13 mouse cellular contexts compared by ENCODE assay signal in the genomic region with DNA sequence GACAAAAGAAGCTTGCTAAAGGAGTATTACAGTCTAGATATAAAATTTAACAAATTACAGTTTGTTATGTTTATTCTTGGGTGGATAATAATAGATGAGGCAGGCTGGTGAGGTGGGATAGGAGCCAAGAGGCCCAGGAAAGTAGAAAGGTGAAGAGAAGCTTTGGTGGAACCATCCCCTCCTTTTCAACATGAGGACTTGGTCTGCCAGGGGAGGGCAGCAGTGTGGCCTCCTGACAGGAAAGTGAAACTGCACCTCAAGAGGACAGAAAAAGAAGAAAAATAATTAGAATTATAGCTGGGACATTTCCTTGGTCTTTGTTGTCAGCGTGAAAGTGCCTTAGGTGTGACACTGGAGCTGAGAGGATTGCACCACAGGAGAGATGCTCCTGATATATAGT. TPM values are rescaled to one million over a fixed set of nuclear protein-coding genes. Genes with fewer than 3 reads are reported as not detected.
DNase-seq lines count a peak whose midpoint lies in the region; ATAC-seq and TF ChIP-seq lines count a peak whose summit lies in the region.
"Had no signal": no experiment of that assay in that cellular context is flagged by ENCODE, and none has a peak within 500 bp of the region (broad histone marks: within the 10 kb centered on the region; RNA-seq: fewer than 3 reads in every experiment).

No protein-coding gene starts in this region.

- no peak overlapping the region for H3K9ac ChIP-seq in heart, embryonic 16.5 days (ENCODE audit: low read length)
- no peak overlapping the region for H3K9ac ChIP-seq in midbrain, postnatal 0 days (replicated peaks; ENCODE audit: low read length, poor library complexity, severe bottlenecking)
- no peak overlapping the region for H3K9ac ChIP-seq in midbrain, embryonic 13.5 days (replicated peaks)
- H3K9ac ChIP-seq: forebrain, embryonic 12.5 days; liver, embryonic 13.5 days; midbrain, embryonic 15.5 days had no signal

- H3K4me2 ChIP-seq in heart, embryonic 16.5 days (ENCODE audit: low read depth, low read length): no peak overlapping the region
- no peak overlapping the region for H3K4me2 ChIP-seq in midbrain, postnatal 0 days (ENCODE audit: low read depth, low read length, poor library complexity, severe bottlenecking)
- no peak overlapping the region for H3K4me2 ChIP-seq in midbrain, embryonic 13.5 days (replicated peaks)
- H3K4me2 ChIP-seq: forebrain, embryonic 12.5 days; liver, embryonic 13.5 days; midbrain, embryonic 15.5 days had no signal

- DNase-seq in heart, adult 8-10 months (ENCODE audit: low spot score): no peak
- DNase-seq in midbrain, postnatal 0 days (ENCODE audit: low spot score): no peak
- DNase-seq in natural killer cell, adult 2 months (ENCODE audit: low spot score in 2 of 2): peak; percentile 4 to 11
- no peak for DNase-seq in ovary, adult 18-20 months (ENCODE audit: low spot score)
- DNase-seq in left cerebral cortex, adult 18-20 months (ENCODE audit: low spot score in 2 of 2): no peak
- DNase-seq: layer of hippocampus, adult 9-11 months; liver, embryonic 13.5 days had no signal

- WGBS in heart, embryonic 16.5 days: 68% methylated on average over 1 of the region's 1 CpGs
- WGBS in midbrain, postnatal 0 days: 75% methylated on average over 1 of the region's 1 CpGs
- 89% methylated on average over 1 of the region's 1 CpGs for whole genome bisulfite sequencing in midbrain, embryonic 13.5 days

- no peaks in the 10 kb centered on the region for H3K36me3 ChIP-seq in heart, embryonic 16.5 days (ENCODE audit: control insufficient read depth, insufficient read depth)
- no peaks in the 10 kb centered on the region for H3K36me3 ChIP-seq in midbrain, postnatal 0 days (ENCODE audit: insufficient read depth, low read length)
- H3K36me3 ChIP-seq in midbrain, embryonic 13.5 days: no peaks in the 10 kb centered on the region
- H3K36me3 ChIP-seq: embryonic facial prominence, embryonic 10.5 days; forebrain, embryonic 12.5 days; liver, embryonic 13.5 days; midbrain, embryonic 15.5 days had no signal

- TF ChIP-seq CTCF in midbrain, postnatal 0 days (IDR thresholded peaks at IDR 0.05): peak; percentile 34; the same call in 1 of the 2 replicates

- peak overlapping the region; percentile 57 for H3K27ac ChIP-seq in heart, embryonic 16.5 days (ENCODE audit: low read length)
- H3K27ac ChIP-seq in midbrain, postnatal 0 days (ENCODE audit: low read depth, low read length): no peak overlapping the region
- H3K27ac ChIP-seq in midbrain, embryonic 13.5 days: no peak overlapping the region
- H3K27ac ChIP-seq: embryonic facial prominence, embryonic 10.5 days; forebrain, embryonic 12.5 days; liver, embryonic 13.5 days; midbrain, embryonic 15.5 days had no signal

- no peak for ATAC-seq in heart, embryonic 16.5 days (replicated peaks; ENCODE audit: extremely low read depth, insufficient read depth, low FRiP score)
- ATAC-seq in midbrain, postnatal 0 days (ENCODE audit: low FRiP score): no peak
- no peak for ATAC-seq in midbrain, embryonic 13.5 days
- ATAC-seq in activated CD4-positive, CD25-positive, alpha-beta regulatory T cell, adult 4 months: peak; percentile 41
- ATAC-seq: midbrain, embryonic 15.5 days had no signal

- H3K4me1 ChIP-seq in heart, embryonic 16.5 days (ENCODE audit: control insufficient read depth, insufficient read depth, low read length): peaks cover 34% of the 10 kb centered on the region
- H3K4me1 ChIP-seq in midbrain, postnatal 0 days (ENCODE audit: insufficient read depth, low read length): no peaks in the 10 kb centered on the region
- H3K4me1 ChIP-seq in midbrain, embryonic 13.5 days (replicated peaks): no peaks in the 10 kb centered on the region
- H3K4me1 ChIP-seq: embryonic facial prominence, embryonic 10.5 days; forebrain, embryonic 12.5 days; midbrain, embryonic 15.5 days had no signal

- no peaks in the 10 kb centered on the region for H3K27me3 ChIP-seq in heart, embryonic 16.5 days (ENCODE audit: control insufficient read depth, insufficient read depth, low read length)
- no peaks in the 10 kb centered on the region for H3K27me3 ChIP-seq in midbrain, postnatal 0 days (ENCODE audit: insufficient read depth, low read length)
- no peaks in the 10 kb centered on the region for H3K27me3 ChIP-seq in midbrain, embryonic 13.5 days
- H3K27me3 ChIP-seq: forebrain, embryonic 12.5 days; liver, embryonic 13.5 days; midbrain, embryonic 15.5 days had no signal

- no peak overlapping the region for H3K4me3 ChIP-seq in heart, embryonic 16.5 days (ENCODE audit: low read length)
- no peak overlapping the region for H3K4me3 ChIP-seq in midbrain, postnatal 0 days (ENCODE audit: low read depth, low read length)
- no peak overlapping the region for H3K4me3 ChIP-seq in midbrain, embryonic 13.5 days (replicated peaks)
- H3K4me3 ChIP-seq: embryonic facial prominence, embryonic 10.5 days; forebrain, embryonic 12.5 days; liver, embryonic 13.5 days; midbrain, embryonic 15.5 days had no signal

- no peaks in the 10 kb centered on the region for H3K9me3 ChIP-seq in heart, embryonic 16.5 days (replicated peaks; ENCODE audit: control insufficient read depth, low read length)
- no peaks in the 10 kb centered on the region for H3K9me3 ChIP-seq in midbrain, postnatal 0 days (ENCODE audit: low read length)
- H3K9me3 ChIP-seq in midbrain, embryonic 13.5 days: no peaks in the 10 kb centered on the region
- H3K9me3 ChIP-seq: embryonic facial prominence, embryonic 10.5 days; forebrain, embryonic 12.5 days; liver, embryonic 13.5 days; midbrain, embryonic 15.5 days had no signal

RNA-seq across cellular contexts. Expression of a gene that starts 35.6 kb away (rescaled TPM):
- polyA plus RNA-seq in heart, embryonic 16.5 days (2015; fragmentation: Nextera tagmentation; extraction: Ambion mirVana): 55.5 and 59.9 TPM in 2 replicates
- 10 to 100 TPM; 28.4 to 31.0 (median 29.7) TPM for total RNA-seq in heart, adult 8-10 months (2022)
- total RNA-seq in midbrain, postnatal 0 days (2014; rRNA removed): 46.0 and 54.6 TPM in 2 replicates
- polyA plus RNA-seq in midbrain, postnatal 0 days (2015; fragmentation: Nextera tagmentation; extraction: Ambion mirVana): 31.6 and 33.4 TPM in 2 replicates
- polyA plus RNA-seq in midbrain, embryonic 13.5 days (2015; fragmentation: Nextera tagmentation; extraction: Ambion mirVana): 46.9 and 49.6 TPM in 2 replicates
- 10 to 100 TPM; 28.8 to 31.4 TPM for polyA plus RNA-seq in activated CD4-positive, CD25-positive, alpha-beta regulatory T cell, adult 4 months (2017; shearing (Covaris generic))
- total RNA-seq in left cerebral cortex, adult 18-20 months (2021): 10 to 100 TPM; 51.2 to 51.3 TPM

Comparison
In these comparisons a context has a peak if more than half of its experiments do, and no peak if none do; other contexts are left out.
1. DNase-seq: peak in natural killer cell, adult 2 months (2 of 2); none in heart, adult 8-10 months (single experiment), midbrain, postnatal 0 days (single experiment), ovary, adult 18-20 months (single experiment) and left cerebral cortex, adult 18-20 months (0 of 2).